Mouse (Mus musculus) kidney, postnatal 10 days (tissue): ENCODE measurements around the gene Pycr2.
"Not testable (repeated sequence)": the region's sequence is repeated elsewhere in the genome, so short reads cannot be mapped to it uniquely, and the experiment has no call there.

Source experiments
- DNase-seq: peaks from one replicate; pipeline ENCODE4 v3.0.0; 2021; ENCODE audit warnings: mixed read lengths

Gene Pycr2

GRCm38 (mm10) chr1:180905876-180906275 is 1.8 kb downstream of the Pycr2 start:
- no peak for DNase-seq

DNA sequence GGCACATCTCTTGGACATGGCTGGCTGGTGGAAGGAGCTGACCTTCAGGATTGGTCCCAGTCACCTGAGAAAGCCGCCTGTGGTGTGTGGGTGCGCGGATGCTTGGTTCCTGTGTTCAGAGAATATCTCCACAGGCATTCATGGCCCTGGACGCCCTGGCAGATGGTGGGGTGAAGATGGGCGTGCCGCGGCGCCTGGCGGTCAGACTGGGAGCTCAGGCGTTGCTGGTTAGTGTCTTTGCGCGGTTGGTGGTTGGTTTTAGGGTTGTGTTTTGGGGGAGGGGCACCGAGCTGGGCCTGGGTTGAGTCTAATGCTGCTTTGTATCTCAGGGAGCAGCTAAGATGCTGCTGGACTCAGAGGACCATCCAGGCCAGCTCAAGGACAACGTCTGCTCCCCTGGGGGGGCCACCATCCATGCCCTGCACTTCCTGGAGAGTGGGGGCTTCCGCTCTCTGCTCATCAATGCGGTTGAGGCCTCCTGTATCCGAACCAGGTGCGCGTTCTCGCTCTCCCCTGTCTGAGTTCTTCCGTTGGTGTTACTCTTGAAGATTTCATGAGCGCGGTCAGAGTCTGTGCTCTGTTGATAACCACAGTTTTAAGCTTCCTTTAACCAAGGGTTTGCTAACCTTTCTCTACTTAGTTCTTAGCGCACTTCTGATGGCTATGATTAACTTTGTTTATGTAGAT is 2.5 kb downstream of the Pycr2 start:
- no peak for DNase-seq

- DNase-seq = peak; percentile 44
Observed at GRCm38 (mm10) chr1:180911138-180911537, 7.0 kb downstream of the Pycr2 start.

DNA sequence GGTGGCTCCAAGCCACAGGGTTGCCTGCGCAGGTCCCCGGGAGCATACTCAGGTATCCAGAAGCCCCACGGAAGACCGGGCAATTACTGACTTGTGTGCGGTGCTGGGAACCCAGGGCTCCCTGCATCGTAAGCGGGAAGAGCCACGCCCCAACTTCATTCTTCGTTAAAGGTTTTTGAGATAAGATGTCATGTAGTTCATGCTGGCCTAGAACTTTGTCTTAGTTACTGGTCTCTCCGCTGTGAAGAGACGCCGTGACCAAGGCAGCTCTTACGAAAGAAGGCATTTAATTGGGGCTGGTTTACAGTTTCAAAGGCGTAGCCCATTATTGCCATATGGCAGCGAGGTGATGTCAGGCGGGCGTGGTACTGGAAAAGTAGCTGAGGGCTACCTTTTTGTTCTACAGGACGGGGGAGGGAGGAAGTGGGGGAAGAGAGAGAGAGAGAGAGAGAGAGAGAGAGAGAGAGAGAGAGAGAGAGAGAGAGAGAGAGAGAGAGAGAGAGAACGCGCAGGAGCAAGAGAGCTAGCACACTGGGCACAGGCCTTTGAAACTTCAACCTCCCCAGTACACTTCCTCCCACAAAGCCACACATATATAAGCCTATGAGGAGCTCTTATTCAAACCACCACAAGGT is 7.7 kb downstream of the Pycr2 start:
- no peak for DNase-seq

DNA sequence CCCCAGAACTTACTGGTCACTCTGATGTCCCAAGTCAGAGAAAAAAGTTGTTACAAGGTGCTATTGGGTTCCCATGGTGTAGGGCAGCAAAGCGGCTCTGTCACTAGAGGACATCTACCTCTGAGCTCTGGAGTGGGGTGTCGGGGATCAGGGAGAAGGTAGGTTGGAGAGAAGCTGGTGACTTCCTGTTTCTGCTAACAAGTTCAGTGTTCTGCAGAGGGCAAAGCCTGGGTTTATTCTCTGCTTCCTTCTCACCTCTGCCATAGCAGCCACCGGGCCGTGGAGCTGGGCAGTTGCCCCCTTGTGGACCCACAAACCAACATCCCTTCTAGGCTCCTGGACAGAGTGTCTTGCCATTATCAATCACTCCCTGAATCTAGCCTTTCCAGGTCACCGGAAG is 8.7 kb downstream of the Pycr2 start:
- DNase-seq = no peak

DNA sequence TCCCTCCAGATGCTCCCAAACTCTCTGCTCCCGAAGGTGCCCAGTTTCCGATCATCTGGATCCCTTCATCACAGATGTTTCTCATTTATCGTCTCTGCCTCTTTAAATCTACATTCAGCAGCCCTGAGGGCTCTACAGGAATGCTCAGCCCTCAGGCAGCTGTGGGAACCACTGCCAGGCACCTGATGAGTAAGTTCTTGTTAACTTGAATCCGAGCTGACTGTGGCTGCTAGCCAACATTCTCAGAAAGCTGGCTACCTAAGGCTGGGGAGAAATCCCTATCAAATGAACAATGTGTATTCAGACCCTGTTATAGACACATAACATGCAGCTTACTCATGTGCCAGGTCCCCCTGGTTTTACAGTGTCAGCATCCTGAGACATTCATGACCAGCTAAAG is 9.7 kb downstream of the Pycr2 start:
- no peak for DNase-seq

- DNase-seq = no peak
Observed at GRCm38 (mm10) chr1:180916425-180916824, 12.3 kb downstream of the Pycr2 start.

DNA sequence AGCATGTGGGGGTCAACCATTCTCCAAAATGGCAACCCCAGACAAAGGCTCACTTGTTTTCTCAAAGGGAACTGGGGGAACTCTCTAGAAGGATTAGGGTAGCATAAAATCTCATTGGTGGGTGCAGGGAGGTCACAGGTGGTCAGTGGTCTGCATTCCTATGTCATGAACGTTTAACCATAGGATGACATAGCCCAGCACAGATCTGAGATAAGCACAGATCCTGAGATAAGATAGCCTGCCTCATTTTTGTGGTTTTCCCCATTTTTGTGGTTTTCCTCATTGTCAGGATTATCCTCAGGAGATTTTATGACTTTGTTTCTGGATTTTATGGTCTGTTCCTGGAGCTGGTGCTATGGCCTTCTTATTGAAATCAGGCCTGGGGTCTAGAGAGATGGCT is 13.0 kb downstream of the Pycr2 start:
- DNase-seq = no peak

GRCm38 (mm10) chr1:180919686-180920085 is 15.6 kb downstream of the Pycr2 start:
- peak; percentile 43 for DNase-seq

GRCm38 (mm10) chr1:180922273-180923048 is 18.4 kb downstream of the Pycr2 start:
- no peak for DNase-seq

DNA sequence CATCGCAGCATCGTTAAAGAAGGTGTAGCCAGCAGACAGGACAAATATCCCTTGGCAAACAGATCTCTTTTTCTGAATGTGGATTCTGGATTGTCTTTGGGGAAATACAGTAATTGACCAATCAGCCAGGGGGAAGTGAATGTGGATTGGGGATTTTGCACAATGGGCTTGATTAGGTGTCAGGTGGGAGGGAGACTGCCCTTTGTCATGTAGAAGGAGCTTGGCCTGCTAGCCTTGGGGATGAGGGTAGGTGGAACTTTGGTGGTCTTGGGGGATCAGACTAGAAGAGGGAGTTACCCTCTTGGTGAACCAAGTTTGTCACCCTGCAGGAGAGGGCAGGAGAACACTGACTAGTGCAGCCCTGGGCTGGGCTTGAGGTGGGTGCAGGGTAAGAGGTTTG is 20.6 kb downstream of the Pycr2 start:
- no peak for DNase-seq

DNA sequence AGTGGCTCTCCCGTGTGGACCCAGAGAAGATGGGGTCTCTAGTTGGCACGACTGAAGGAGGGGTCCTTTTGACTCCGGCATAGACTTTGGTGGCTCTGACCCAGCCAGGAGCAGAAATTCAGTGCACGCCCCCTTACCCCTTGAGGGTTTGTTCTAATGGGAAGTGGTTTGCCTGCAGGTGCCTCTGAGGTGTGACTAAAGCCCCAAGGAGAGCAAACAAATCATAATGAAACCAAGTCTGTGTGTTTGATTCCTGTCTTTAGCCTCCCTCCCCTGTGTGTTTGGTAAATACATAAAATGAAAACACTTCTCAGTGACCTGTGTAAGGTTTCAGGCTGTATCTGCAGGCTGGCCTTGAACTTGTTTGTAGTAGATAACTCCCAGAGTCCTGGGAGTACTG is 22.2 kb downstream of the Pycr2 start:
- no peak for DNase-seq

DNA sequence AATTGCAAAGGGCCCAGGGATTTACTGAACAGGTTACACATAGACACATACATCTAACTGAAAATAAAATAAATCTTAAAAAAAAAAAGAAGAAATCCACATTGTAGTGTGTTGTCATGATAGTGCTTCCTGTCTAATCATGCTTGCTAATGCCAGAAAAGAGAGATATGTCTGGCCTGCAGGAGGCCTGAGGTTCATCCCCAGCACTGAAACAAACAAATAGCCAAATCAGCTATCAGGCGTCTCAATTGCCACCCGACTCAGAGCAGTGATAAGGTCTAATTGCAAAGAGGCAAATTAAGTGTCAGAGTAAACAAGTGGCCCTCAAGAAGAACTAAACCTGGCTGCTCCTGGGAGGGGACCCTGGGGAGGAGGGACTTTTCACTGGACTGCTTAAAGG is 25.5 kb downstream of the Pycr2 start:
- DNase-seq = no peak

GRCm38 (mm10) chr1:180931106-180931505 is 27.0 kb downstream of the Pycr2 start:
- DNase-seq = no peak

GRCm38 (mm10) chr1:180933659-180934058 is 29.6 kb downstream of the Pycr2 start:
- no peak for DNase-seq

GRCm38 (mm10) chr1:180934467-180935419 is 30.6 kb downstream of the Pycr2 start, which contains the start of gene Lefty1:
TSS of gene Lefty1 (plus strand) at chr1:180935022.
- no peak for DNase-seq

DNA sequence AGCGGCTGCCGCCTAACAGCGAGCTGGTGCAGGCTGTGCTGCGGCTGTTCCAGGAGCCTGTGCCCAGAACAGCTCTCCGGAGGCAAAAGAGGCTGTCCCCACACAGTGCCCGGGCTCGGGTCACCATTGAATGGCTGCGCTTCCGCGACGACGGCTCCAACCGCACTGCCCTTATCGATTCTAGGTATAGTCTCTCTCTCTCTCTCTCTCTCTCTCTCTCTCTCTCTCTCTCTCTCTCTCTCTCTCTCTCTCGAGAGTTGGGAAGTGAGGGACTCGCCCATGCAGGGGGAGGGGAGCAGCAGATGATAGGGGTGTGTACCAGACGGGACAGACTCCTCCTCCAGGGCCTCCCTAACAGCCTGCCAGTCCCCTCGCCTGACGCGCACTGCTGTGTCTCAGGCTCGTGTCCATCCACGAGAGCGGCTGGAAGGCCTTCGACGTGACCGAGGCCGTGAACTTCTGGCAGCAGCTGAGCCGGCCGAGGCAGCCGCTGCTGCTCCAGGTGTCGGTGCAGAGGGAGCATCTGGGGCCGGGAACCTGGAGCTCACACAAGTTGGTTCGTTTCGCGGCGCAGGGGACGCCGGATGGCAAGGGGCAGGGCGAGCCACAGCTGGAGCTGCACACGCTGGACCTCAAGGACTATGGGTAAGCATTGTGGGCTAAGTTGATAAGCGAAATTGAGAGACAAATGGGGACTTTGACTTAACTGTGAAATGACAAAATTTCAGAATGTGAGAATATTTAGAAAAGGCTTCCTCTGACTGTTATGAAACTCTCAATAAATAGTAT is 32.7 kb downstream of the Pycr2 start:
- peak; percentile 64 for DNase-seq

DNA sequence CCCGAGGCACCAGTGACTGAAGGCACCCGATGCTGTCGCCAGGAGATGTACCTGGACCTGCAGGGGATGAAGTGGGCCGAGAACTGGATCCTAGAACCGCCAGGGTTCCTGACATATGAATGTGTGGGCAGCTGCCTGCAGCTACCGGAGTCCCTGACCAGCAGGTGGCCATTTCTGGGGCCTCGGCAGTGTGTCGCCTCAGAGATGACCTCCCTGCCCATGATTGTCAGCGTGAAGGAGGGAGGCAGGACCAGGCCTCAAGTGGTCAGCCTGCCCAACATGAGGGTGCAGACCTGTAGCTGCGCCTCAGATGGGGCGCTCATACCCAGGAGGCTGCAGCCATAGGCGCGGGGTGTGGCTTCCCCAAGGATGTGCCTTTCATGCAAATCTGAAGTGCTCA is 33.5 kb downstream of the Pycr2 start:
- DNase-seq = not testable (repeated sequence)

- not testable (repeated sequence) for DNase-seq
Observed at GRCm38 (mm10) chr1:180938781-180939180, 34.7 kb downstream of the Pycr2 start.

DNA sequence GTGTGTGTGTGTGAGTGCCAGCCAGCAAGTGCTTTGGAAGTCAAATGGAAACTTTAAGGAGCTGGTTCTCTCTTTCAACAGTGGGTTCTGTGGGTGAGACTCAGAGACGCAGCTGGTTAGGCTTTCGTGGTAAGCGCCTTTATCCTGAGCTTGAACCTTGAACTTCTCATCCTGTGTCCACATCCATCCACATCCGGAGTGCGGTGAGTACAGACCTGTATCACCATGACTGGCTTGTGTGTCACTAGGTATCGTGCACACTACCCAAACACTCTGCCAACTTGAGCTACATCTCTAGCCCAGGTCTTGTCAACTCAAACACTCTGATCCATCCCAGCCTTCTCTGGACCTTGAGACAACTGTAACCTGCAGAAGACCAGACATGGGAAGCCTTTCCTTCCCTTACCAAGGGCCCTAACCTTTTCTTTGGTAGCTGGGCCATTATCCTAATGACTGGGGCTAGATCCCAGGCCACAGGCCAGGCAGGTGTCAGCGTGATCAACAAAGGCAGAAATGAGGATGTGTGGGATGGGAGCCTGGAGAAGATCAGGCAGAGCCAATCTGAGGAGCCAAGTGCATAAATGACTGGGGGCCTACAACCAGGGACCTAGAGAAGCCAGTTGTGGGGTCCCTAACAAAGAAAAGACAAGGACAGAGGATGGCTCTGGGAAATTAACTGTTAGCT is 36.8 kb downstream of the Pycr2 start:
- DNase-seq = no peak

DNA sequence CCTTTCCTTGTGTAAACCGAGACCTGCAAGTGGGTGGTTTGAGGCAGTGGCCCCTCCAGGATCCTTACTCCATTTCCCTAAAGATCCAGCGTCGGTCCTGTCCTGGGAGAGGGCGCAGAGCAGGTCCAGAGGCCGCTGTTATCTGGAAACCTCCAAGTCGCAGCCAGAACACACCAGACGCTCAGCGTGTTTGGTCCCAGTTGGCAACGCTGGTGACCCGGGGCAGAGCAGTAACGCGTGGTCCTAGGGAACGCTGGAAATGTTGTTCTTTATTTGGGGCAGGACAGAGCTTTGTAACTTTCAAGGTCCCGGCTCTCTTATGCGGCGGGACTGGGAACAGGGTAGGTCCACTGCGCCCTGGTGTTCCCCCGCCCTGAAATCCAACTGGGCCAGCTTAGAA is 37.6 kb downstream of the Pycr2 start:
- DNase-seq = no peak
